Mouse (Mus musculus): ENCODE results near the gene Srsf7. TPM values are rescaled to one million over a fixed set of nuclear protein-coding genes. Genes with fewer than 3 reads are reported as not detected.

Srsf7 gene
- total RNA-seq (2014; fragmentation: Nextera tagmentation) (351 and 376 TPM in 2 replicates), total RNA-seq (2017) (435 and 486 TPM in 2 replicates), polyA plus RNA-seq (2012) (134 and 226 TPM in 2 replicates)

DNA sequence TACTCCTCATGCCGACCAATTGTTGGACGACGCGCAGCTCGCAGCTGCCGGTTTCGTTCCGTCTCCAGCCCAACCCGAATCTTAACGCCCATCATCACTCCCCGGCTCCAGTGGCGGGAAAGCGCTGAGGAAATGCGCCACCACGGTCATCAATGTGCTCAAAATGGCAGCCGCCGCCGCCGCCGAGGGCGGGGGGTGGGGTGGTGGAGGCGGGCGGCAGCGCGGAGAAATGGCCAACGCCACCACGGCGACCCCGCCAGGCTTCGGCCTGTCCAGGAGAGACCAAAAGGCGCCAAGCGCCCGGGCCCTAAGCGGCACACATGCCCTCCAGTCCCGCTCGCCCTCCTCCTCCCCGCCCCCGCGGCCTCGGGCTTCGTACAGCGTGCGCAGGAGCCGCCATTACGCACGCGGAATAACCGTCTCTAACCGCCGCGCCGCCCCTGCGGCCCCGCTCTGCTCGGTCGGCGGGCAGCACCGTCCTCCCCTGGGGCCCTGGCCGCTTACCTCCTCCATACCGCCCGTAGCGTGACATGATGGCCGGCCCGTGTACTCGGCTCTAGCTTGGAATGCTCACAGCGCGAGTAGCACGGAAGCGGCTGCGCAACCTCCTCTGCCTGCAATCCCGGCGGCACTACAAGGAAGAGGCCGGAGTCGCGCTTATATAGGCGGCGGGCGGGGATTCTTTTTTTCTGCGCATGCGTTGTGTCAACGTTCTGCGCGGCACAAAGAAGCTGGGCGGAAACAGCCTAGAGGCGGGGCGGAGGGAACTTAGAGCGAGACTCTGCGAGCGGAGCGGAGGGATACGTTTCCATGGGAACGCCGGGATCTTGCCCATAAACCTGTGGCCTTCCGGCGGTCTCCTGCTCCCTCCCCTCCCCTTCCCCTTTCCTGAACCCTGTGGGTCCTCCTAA, at the start of gene Srsf7, which contains the start of gene Ttc39d:
Gene Srsf7, minus strand, starts transcription at position 637 of the 911 bp plus-strand sequence.
Gene Ttc39d, plus strand, starts transcription at position 790 of the 911 bp plus-strand sequence.
- DNase-seq (ENCODE audit: low spot score) (peak; percentile 94), ATAC-seq (ENCODE audit: extremely low read depth, insufficient number of reproducible peaks, low FRiP score, poor library complexity, severe bottlenecking) (peak; percentile 87)
- Histone ChIP-seq H3K9me3 (replicated peaks) (no peaks in the 10 kb centered on the region), H3K27me3 (ENCODE audit: insufficient read depth, low read length) (no peaks in the 10 kb centered on the region), H3K4me1 (ENCODE audit: insufficient read depth, low read depth, low read length) (peaks cover 29% of the 10 kb centered on the region), H3K4me3 (ENCODE audit: low read depth, low read length) (peak within 1 kb of the TSS; percentile 99), H3K36me3 (replicated peaks) (peaks cover 42% of the 10 kb centered on the region)
- TF ChIP-seq CTCF (IDR thresholded peaks at IDR 0.05; ENCODE audit: low read depth, low read length) (no peak), TAL1 (conservative IDR thresholded peaks at IDR 0.05; ENCODE audit: low read depth, low read length) (no peak), POLR2AphosphoS5 (IDR thresholded peaks at IDR 0.05; ENCODE audit: insufficient replicate concordance, low read depth, low read length) (peak; percentile 99)

DNA sequence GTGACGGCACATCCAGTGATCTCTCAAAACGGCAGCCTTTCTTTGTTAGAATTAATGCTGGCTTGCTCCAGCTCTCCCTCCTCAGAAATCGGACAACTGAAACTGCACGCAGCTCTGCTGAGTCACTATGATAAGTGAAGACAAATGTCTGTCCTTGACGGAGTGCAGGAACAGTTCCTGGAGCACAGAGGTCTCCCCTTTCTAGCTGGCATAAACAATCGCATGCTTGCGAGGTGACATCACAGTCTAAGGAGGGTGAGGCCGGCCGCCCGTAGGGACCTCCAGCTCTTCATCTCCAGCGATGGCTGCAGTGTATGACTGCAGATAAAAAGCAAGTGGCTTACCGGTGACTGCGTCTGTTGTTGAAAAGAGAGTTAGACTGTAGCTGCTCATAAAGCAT, 48.1 kb upstream of the Srsf7 start:
- Histone ChIP-seq H3K4me3 (ENCODE audit: low read depth, low read length) (no peak overlapping the region), H3K9me3 (replicated peaks) (no peaks in the 10 kb centered on the region; the same call in 1 of the 2 replicates), H3K4me1 (ENCODE audit: insufficient read depth, low read depth, low read length) (peaks cover 3% of the 10 kb centered on the region; the same call in 1 of the 2 replicates), H3K27me3 (ENCODE audit: insufficient read depth, low read length) (no peaks in the 10 kb centered on the region), H3K36me3 (replicated peaks) (peaks cover 89% of the 10 kb centered on the region)
- no peak for DNase-seq (ENCODE audit: low spot score)
- no peak for TF ChIP-seq GATA2 (IDR thresholded peaks at IDR 0.05; ENCODE audit: borderline replicate concordance, low read depth, low read length)
- no peak for TF ChIP-seq TAL1 (conservative IDR thresholded peaks at IDR 0.05; ENCODE audit: low read depth, low read length)
- no peak for TF ChIP-seq POLR2AphosphoS5 (IDR thresholded peaks at IDR 0.05; ENCODE audit: insufficient replicate concordance, low read depth, low read length)
- TF ChIP-seq GATA1 (IDR thresholded peaks at IDR 0.05; ENCODE audit: borderline replicate concordance, low read length), result no peak
- no peak for TF ChIP-seq CTCF (IDR thresholded peaks at IDR 0.05; ENCODE audit: low read depth, low read length)
- ATAC-seq (ENCODE audit: extremely low read depth, insufficient number of reproducible peaks, low FRiP score, poor library complexity, severe bottlenecking), result peak; percentile 49

DNA sequence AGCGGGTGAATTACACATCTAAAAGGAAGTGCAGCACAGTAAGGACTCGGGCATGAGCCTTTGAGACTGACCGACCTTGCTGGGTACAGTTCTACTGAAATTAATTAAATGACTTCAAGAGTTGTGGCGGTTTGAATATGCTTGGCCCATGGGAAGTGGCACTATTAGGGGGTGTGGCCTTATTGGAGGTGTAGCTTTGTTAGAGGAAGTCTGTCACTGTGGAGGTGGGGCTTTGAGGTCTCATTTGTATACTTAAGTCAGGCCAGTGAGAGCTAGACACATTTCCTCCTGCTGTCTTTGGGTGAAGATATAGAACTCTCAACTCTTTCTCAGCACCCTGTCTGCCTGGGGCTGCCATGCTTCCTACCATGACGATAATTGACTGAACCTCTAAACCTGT, 47.3 kb upstream of the Srsf7 start:
- H3K4me3 ChIP-seq (ENCODE audit: low read depth, low read length), result no peak overlapping the region
- H3K4me1 ChIP-seq (ENCODE audit: insufficient read depth, low read depth, low read length), result peaks cover 3% of the 10 kb centered on the region; the same call in 1 of the 2 replicates
- DNase-seq (ENCODE audit: low spot score), result no peak
- H3K27me3 ChIP-seq (ENCODE audit: insufficient read depth, low read length), result no peaks in the 10 kb centered on the region
- TF ChIP-seq GATA1 (IDR thresholded peaks at IDR 0.05; ENCODE audit: borderline replicate concordance, low read length) (no peak), TAL1 (conservative IDR thresholded peaks at IDR 0.05; ENCODE audit: low read depth, low read length) (no peak), POLR2AphosphoS5 (IDR thresholded peaks at IDR 0.05; ENCODE audit: insufficient replicate concordance, low read depth, low read length) (no peak), CTCF (IDR thresholded peaks at IDR 0.05; ENCODE audit: low read depth, low read length) (no peak), GATA2 (IDR thresholded peaks at IDR 0.05; ENCODE audit: borderline replicate concordance, low read depth, low read length) (no peak)
- no peak for ATAC-seq (ENCODE audit: extremely low read depth, insufficient number of reproducible peaks, low FRiP score, poor library complexity, severe bottlenecking)
- peaks cover 91% of the 10 kb centered on the region for H3K36me3 ChIP-seq (replicated peaks)
- no peaks in the 10 kb centered on the region; the same call in 1 of the 2 replicates for H3K9me3 ChIP-seq (replicated peaks)

DNA sequence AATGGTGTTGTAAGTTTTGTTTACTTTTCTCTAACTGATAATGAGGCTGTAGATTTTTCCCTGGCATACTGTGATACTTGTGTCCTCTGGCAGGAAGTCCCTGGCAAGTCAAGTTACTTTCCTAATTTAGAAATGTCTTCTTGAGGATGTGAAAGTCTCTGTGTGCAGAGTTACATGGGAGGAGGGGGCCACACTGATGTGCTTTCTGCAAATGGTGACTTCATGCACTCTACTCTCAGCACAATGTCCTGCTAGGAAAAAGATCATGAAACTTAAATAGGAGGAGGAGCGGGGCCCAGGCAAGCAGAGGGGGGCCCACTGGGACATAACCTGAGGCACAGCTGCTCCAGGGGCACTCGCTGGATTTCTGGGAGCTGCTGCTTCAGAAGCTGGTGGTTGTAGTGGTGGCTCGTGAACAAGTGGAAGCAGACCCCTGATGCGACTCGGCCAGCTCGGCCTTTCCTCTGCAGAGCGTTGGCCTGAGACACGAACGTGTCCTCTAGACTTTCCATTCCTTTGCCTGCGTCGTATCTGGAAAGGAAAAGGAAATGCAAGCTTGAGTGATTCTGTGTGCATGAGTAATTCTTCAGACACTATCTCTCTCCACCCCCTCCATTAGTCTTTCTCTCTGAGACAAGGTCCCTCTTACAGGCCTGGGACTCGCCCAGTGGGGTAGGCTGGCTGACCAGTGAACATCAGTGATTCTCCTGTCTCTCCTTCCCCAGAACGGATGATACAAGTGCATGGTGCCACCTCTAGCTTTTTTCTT, 45.8 kb upstream of the Srsf7 start:
- Histone ChIP-seq H3K4me1 (ENCODE audit: insufficient read depth, low read depth, low read length) (peaks cover 3% of the 10 kb centered on the region; the same call in 1 of the 2 replicates), H3K27me3 (ENCODE audit: insufficient read depth, low read length) (no peaks in the 10 kb centered on the region), H3K9me3 (replicated peaks) (no peaks in the 10 kb centered on the region; the same call in 1 of the 2 replicates), H3K36me3 (replicated peaks) (peaks cover 88% of the 10 kb centered on the region), H3K4me3 (ENCODE audit: low read depth, low read length) (no peak overlapping the region)
- TF ChIP-seq POLR2AphosphoS5 (IDR thresholded peaks at IDR 0.05; ENCODE audit: insufficient replicate concordance, low read depth, low read length) (no peak), GATA1 (IDR thresholded peaks at IDR 0.05; ENCODE audit: borderline replicate concordance, low read length) (no peak), GATA2 (IDR thresholded peaks at IDR 0.05; ENCODE audit: borderline replicate concordance, low read depth, low read length) (no peak), CTCF (IDR thresholded peaks at IDR 0.05; ENCODE audit: low read depth, low read length) (no peak), TAL1 (conservative IDR thresholded peaks at IDR 0.05; ENCODE audit: low read depth, low read length) (no peak)
- ATAC-seq (ENCODE audit: extremely low read depth, insufficient number of reproducible peaks, low FRiP score, poor library complexity, severe bottlenecking) (no peak), DNase-seq (ENCODE audit: low spot score) (no peak)

DNA sequence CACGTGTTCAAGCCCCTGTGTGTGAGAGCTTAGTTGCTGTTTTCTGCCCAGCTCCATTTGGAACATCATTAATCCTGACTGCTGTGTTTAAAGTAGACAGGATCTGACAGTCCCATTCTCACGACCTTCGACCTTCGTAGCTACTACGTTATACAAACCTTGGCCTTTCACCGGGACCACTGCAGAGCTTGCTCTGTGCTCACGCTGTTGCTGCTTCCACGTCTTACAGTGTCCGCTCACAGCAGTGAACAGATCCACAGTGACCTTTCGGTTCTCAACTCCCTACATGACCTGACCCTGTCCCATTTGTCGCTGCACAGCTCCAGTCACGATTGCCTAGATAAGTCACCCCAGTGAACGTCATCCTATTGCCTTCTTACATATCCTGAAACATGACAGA, 36.0 kb upstream of the Srsf7 start:
- no peaks in the 10 kb centered on the region for H3K27me3 ChIP-seq (ENCODE audit: insufficient read depth, low read length)
- TF ChIP-seq TAL1 (conservative IDR thresholded peaks at IDR 0.05; ENCODE audit: low read depth, low read length), result no peak
- no peak for TF ChIP-seq POLR2AphosphoS5 (IDR thresholded peaks at IDR 0.05; ENCODE audit: insufficient replicate concordance, low read depth, low read length)
- TF ChIP-seq CTCF (IDR thresholded peaks at IDR 0.05; ENCODE audit: low read depth, low read length), result no peak
- TF ChIP-seq GATA1 (IDR thresholded peaks at IDR 0.05; ENCODE audit: borderline replicate concordance, low read length), result no peak
- no peak for TF ChIP-seq GATA2 (IDR thresholded peaks at IDR 0.05; ENCODE audit: borderline replicate concordance, low read depth, low read length)

More for the DNA sequence above, 36.0 kb upstream of the Srsf7 start:
- Histone ChIP-seq H3K9me3 (replicated peaks) (no peaks in the 10 kb centered on the region), H3K36me3 (replicated peaks) (peaks cover 84% of the 10 kb centered on the region), H3K4me1 (ENCODE audit: insufficient read depth, low read depth, low read length) (peaks cover 17% of the 10 kb centered on the region), H3K4me3 (ENCODE audit: low read depth, low read length) (no peak overlapping the region)
- DNase-seq (ENCODE audit: low spot score) (no peak), ATAC-seq (ENCODE audit: extremely low read depth, insufficient number of reproducible peaks, low FRiP score, poor library complexity, severe bottlenecking) (no peak)

Data from G1E (cell line).